Mouse (Mus musculus) bone marrow macrophage, adult 2 months (primary cell): ENCODE measurements around the gene Map3k20. TPM values are rescaled to one million over a fixed set of nuclear protein-coding genes. Genes with fewer than 3 reads are reported as not detected.

Experiments used
- H3K27ac ChIP-seq: 2 replicates; pipeline ENCODE4 v1.5.1; 2012; ENCODE audit warnings: low read depth, low read length; ENCODE audit not compliant: insufficient read depth
- H3K4me1 ChIP-seq: 2 replicates; pipeline ENCODE4 v1.6.1; 2012; ENCODE audit warnings: low read length; ENCODE audit not compliant: control insufficient read depth, insufficient read depth
- H3K4me3 ChIP-seq: 2 replicates; pipeline ENCODE4 v1.5.1; 2012; ENCODE audit warnings: mild to moderate bottlenecking, low read length, moderate library complexity; ENCODE audit not compliant: insufficient read depth
- CTCF ChIP-seq: IDR thresholded peaks from 2 replicates; pipeline ENCODE4 v1.5.1; 2012; ENCODE audit warnings: low read depth, mild to moderate bottlenecking, low read length, moderate library complexity
- POLR2A ChIP-seq: IDR thresholded peaks from 2 replicates; pipeline ENCODE4 v1.6.1; 2012; ENCODE audit warnings: mild to moderate bottlenecking, low read depth, low read length, borderline replicate concordance
- polyA plus RNA-seq: library from polyadenylated mRNA; stranded (reverse); fragments of >200 nt; gene quantifications from 2 replicates; pipeline ENCODE4 v1.2.4, GENCODE M21; 2012; ENCODE audit not compliant: missing spikeins, insufficient read depth, insufficient read length

Gene Map3k20
- polyA plus RNA-seq, 1 experiment: 20.3 TPM

GRCm38 (mm10) chr2:72372136-72372535 is 86.7 kb downstream of the Map3k20 start:
- TF ChIP-seq CTCF (no peak), POLR2A (no peak)
- Histone ChIP-seq H3K27ac (peak overlapping the region; percentile 81), H3K4me1 (peaks cover 71% of the 10 kb centered on the region), H3K4me3 (no peak overlapping the region)

- no peak for TF ChIP-seq CTCF
- TF ChIP-seq POLR2A: no peak
- H3K4me1 ChIP-seq: peaks cover 64% of the 10 kb centered on the region
- H3K27ac ChIP-seq: no peak overlapping the region
- no peak overlapping the region for H3K4me3 ChIP-seq
Observed at GRCm38 (mm10) chr2:72374076-72374475, 88.6 kb downstream of the Map3k20 start.

GRCm38 (mm10) chr2:72375877-72376276 is 90.4 kb downstream of the Map3k20 start:
- peak overlapping the region; percentile 52 for H3K27ac ChIP-seq
- H3K4me3 ChIP-seq: no peak overlapping the region
- H3K4me1 ChIP-seq: peaks cover 65% of the 10 kb centered on the region
- TF ChIP-seq CTCF: no peak
- no peak for TF ChIP-seq POLR2A

GRCm38 (mm10) chr2:72376946-72377345 is 91.5 kb downstream of the Map3k20 start:
- H3K4me3 ChIP-seq: no peak overlapping the region
- H3K27ac ChIP-seq: no peak overlapping the region
- TF ChIP-seq POLR2A: no peak
- TF ChIP-seq CTCF: no peak
- H3K4me1 ChIP-seq: peaks cover 56% of the 10 kb centered on the region

- H3K4me1 ChIP-seq: peaks cover 52% of the 10 kb centered on the region
- H3K27ac ChIP-seq: peak overlapping the region; percentile 62
- TF ChIP-seq POLR2A (no peak), CTCF (no peak)
- H3K4me3 ChIP-seq: no peak overlapping the region
Observed at GRCm38 (mm10) chr2:72379425-72379824, 94.0 kb downstream of the Map3k20 start.

DNA sequence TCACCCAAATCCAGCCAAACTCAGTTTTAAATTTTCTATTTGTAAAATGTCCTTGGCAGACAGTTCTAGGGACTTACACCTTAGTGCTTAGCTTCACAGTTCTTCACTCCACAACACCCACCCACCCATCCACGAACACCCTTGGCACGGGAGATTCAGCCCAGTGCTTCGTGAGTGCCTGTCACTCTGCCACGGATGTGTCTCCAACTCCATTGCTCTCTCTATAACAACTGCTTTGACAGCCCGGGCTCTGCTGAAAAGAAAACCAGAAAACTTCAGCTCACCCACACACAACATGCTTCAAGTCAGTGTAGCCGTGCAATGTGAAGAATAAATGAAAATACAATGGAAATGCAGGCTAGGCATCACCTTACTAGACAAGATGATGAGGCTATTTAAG is 97.2 kb downstream of the Map3k20 start:
- Histone ChIP-seq H3K27ac (no peak overlapping the region), H3K4me1 (peaks cover 30% of the 10 kb centered on the region), H3K4me3 (no peak overlapping the region)
- TF ChIP-seq POLR2A: no peak
- no peak for TF ChIP-seq CTCF

GRCm38 (mm10) chr2:72383321-72383720 is 97.9 kb downstream of the Map3k20 start:
- H3K4me3 ChIP-seq: no peak overlapping the region
- H3K27ac ChIP-seq: no peak overlapping the region
- peaks cover 30% of the 10 kb centered on the region for H3K4me1 ChIP-seq
- no peak for TF ChIP-seq POLR2A
- no peak for TF ChIP-seq CTCF

DNA sequence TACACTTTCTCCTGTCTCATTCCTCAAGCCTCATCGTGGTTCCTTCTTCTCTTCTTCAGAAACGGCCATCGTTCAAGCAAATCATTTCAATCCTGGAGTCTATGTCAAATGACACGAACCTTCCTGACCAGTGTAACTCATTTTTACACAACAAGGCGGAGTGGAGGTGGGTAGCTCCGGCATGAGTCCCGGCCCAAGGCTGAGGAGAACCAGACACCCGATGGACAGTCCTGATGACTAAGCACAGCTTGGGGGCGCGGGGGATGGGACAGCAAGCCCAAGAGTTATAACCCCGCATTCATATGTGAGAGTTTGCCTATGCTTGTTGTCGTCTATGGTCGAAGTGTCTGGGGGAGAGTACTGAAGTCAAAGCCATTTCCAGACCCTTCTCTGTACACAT is 104.0 kb downstream of the Map3k20 start:
- Histone ChIP-seq H3K4me1 (peaks cover 18% of the 10 kb centered on the region), H3K4me3 (no peak overlapping the region), H3K27ac (no peak overlapping the region)
- TF ChIP-seq POLR2A: no peak
- no peak for TF ChIP-seq CTCF

GRCm38 (mm10) chr2:72389942-72390341 is 104.5 kb downstream of the Map3k20 start:
- peak; percentile 79 for TF ChIP-seq CTCF
- no peak for TF ChIP-seq POLR2A
- Histone ChIP-seq H3K4me1 (peaks cover 15% of the 10 kb centered on the region), H3K4me3 (no peak overlapping the region), H3K27ac (no peak overlapping the region)

GRCm38 (mm10) chr2:72390474-72390873 is 105.0 kb downstream of the Map3k20 start:
- no peak overlapping the region for H3K27ac ChIP-seq
- TF ChIP-seq POLR2A (no peak), CTCF (no peak)

GRCm38 (mm10) chr2:72391024-72391423 is 105.6 kb downstream of the Map3k20 start:
- no peak overlapping the region for H3K27ac ChIP-seq
- H3K4me3 ChIP-seq: no peak overlapping the region
- TF ChIP-seq POLR2A (no peak), CTCF (no peak)
- H3K4me1 ChIP-seq: peaks cover 15% of the 10 kb centered on the region

More at GRCm38 (mm10) chr2:72390474-72390873, 105.0 kb downstream of the Map3k20 start:
- Histone ChIP-seq H3K4me3 (no peak overlapping the region), H3K4me1 (peaks cover 15% of the 10 kb centered on the region)
